Mouse (Mus musculus): ENCODE results near the gene Edn2. TPM values are rescaled to one million over a fixed set of nuclear protein-coding genes. Genes with fewer than 3 reads are reported as not detected.
A peak's percentile ranks its signal among the peaks of the same experiment; 100 is the strongest.

The Edn2 gene
- total and polyA plus RNA-seq, 2 experiments from 2014 or later, result 0.20 TPM; not detected in 1

GRCm38 (mm10) chr4:120184374-120184991 lies 23.5 kb downstream of the Edn2 start:
- Histone ChIP-seq H3K4me2 (ENCODE audit: low read depth, low read length) (no peak overlapping the region), H3K27me3 (ENCODE audit: control insufficient read depth, insufficient read depth, low read length) (peaks cover 9% of the 10 kb centered on the region; the same call in 1 of the 2 replicates), H3K4me1 (ENCODE audit: control insufficient read depth, insufficient read depth) (no peaks in the 10 kb centered on the region), H3K9me3 (replicated peaks; ENCODE audit: control insufficient read depth, low read length) (no peaks in the 10 kb centered on the region), H3K4me3 (ENCODE audit: low read depth, low read length) (no peak overlapping the region), H3K9ac (replicated peaks; ENCODE audit: low read depth, low read length) (no peak overlapping the region), H3K36me3 (replicated peaks; ENCODE audit: control insufficient read depth, insufficient read depth, low read length) (no peaks in the 10 kb centered on the region), H3K27ac (ENCODE audit: low read depth) (no peak overlapping the region)
- DNase-seq (ENCODE audit: low spot score) (no peak), ATAC-seq (ENCODE audit: insufficient read depth, low read depth) (no peak)
- TF ChIP-seq EP300 (IDR thresholded peaks at IDR 0.05; ENCODE audit: low read depth), result no peak
- no peak for TF ChIP-seq CTCF (IDR thresholded peaks at IDR 0.05; ENCODE audit: low read depth)
- WGBS, result 18% methylated on average over 5 of the region's 5 CpGs

DNA sequence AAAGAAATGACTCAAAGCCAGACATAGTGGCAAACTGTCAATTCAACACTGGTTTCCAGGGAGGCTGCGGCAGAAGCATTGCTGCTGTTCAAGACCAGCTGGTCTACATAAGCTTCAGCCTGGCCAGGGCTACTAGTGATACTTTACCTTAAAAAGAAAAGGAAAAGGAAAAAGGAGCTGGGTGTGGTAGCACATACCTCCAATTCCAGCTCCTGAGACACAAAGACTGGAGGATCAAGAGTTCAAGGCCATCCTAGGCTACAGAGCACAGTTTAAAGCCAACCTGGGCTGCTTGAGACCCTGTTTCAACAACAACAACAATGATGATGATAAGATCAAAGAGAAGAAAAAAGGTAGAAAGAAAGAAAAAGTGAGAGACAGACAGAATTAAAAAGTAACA lies 25.4 kb downstream of the Edn2 start:
- H3K4me1 ChIP-seq (ENCODE audit: control insufficient read depth, insufficient read depth), result no peaks in the 10 kb centered on the region
- 97% methylated on average over 1 of the region's 1 CpGs for WGBS
- no peak overlapping the region for H3K4me3 ChIP-seq (ENCODE audit: low read depth, low read length)
- peaks cover 12% of the 10 kb centered on the region; the same call in 1 of the 2 replicates for H3K27me3 ChIP-seq (ENCODE audit: control insufficient read depth, insufficient read depth, low read length)
- H3K4me2 ChIP-seq (ENCODE audit: low read depth, low read length), result no peak overlapping the region
- no peak for DNase-seq (ENCODE audit: low spot score)
- TF ChIP-seq CTCF (IDR thresholded peaks at IDR 0.05; ENCODE audit: low read depth) (no peak), EP300 (IDR thresholded peaks at IDR 0.05; ENCODE audit: low read depth) (no peak)
- no peaks in the 10 kb centered on the region for H3K9me3 ChIP-seq (replicated peaks; ENCODE audit: control insufficient read depth, low read length)
- H3K27ac ChIP-seq (ENCODE audit: low read depth), result no peak overlapping the region
- no peak for ATAC-seq (ENCODE audit: insufficient read depth, low read depth)
- H3K9ac ChIP-seq (replicated peaks; ENCODE audit: low read depth, low read length), result no peak overlapping the region
- H3K36me3 ChIP-seq (replicated peaks; ENCODE audit: control insufficient read depth, insufficient read depth, low read length), result no peaks in the 10 kb centered on the region

- WGBS, result 3% methylated on average over 4 of the region's 4 CpGs
- no peaks in the 10 kb centered on the region for H3K9me3 ChIP-seq (replicated peaks; ENCODE audit: control insufficient read depth, low read length)
- H3K4me2 ChIP-seq (ENCODE audit: low read depth, low read length), result no peak overlapping the region
- H3K27ac ChIP-seq (ENCODE audit: low read depth), result no peak overlapping the region
- DNase-seq (ENCODE audit: low spot score), result no peak
- TF ChIP-seq EP300 (IDR thresholded peaks at IDR 0.05; ENCODE audit: low read depth) (no peak), CTCF (IDR thresholded peaks at IDR 0.05; ENCODE audit: low read depth) (peak; percentile 52)
- H3K27me3 ChIP-seq (ENCODE audit: control insufficient read depth, insufficient read depth, low read length), result peaks cover 12% of the 10 kb centered on the region; the same call in 1 of the 2 replicates
- no peak for ATAC-seq (ENCODE audit: insufficient read depth, low read depth)
- no peak overlapping the region for H3K9ac ChIP-seq (replicated peaks; ENCODE audit: low read depth, low read length)
- no peak overlapping the region for H3K4me3 ChIP-seq (ENCODE audit: low read depth, low read length)
- no peaks in the 10 kb centered on the region for H3K36me3 ChIP-seq (replicated peaks; ENCODE audit: control insufficient read depth, insufficient read depth, low read length)
- H3K4me1 ChIP-seq (ENCODE audit: control insufficient read depth, insufficient read depth), result no peaks in the 10 kb centered on the region
Measured at GRCm38 (mm10) chr4:120186934-120187333, 25.9 kb downstream of the Edn2 start.

DNA sequence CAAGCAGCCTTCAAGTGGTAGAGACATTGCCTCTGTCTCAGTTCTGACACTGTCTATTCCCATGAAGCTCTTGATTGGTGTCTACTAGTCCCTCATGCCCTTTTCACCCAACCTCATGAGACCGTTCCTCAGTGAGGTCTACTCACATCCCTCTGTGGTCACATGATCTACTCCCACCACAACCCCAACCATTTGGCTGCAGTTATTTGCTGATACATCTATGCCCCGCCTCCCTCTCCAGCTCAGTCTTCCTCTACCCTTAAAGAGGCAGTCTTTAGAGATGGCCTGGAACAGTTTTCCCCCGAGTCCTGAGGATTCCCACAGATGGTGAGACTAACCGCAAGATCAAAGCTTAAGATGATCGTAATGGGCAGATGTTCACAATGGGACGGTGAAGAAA lies 27.2 kb downstream of the Edn2 start:
- H3K9ac ChIP-seq (replicated peaks; ENCODE audit: low read depth, low read length), result no peak overlapping the region
- no peaks in the 10 kb centered on the region for H3K4me1 ChIP-seq (ENCODE audit: control insufficient read depth, insufficient read depth)
- WGBS, result 81% methylated on average over 6 of the region's 6 CpGs
- no peak for DNase-seq (ENCODE audit: low spot score)
- H3K27ac ChIP-seq (ENCODE audit: low read depth), result no peak overlapping the region
- peaks cover 12% of the 10 kb centered on the region; the same call in 1 of the 2 replicates for H3K27me3 ChIP-seq (ENCODE audit: control insufficient read depth, insufficient read depth, low read length)
- no peak overlapping the region for H3K4me3 ChIP-seq (ENCODE audit: low read depth, low read length)
- H3K4me2 ChIP-seq (ENCODE audit: low read depth, low read length), result no peak overlapping the region
- no peaks in the 10 kb centered on the region for H3K9me3 ChIP-seq (replicated peaks; ENCODE audit: control insufficient read depth, low read length)
- TF ChIP-seq EP300 (IDR thresholded peaks at IDR 0.05; ENCODE audit: low read depth) (no peak), CTCF (IDR thresholded peaks at IDR 0.05; ENCODE audit: low read depth) (no peak)
- H3K36me3 ChIP-seq (replicated peaks; ENCODE audit: control insufficient read depth, insufficient read depth, low read length), result no peaks in the 10 kb centered on the region
- no peak for ATAC-seq (ENCODE audit: insufficient read depth, low read depth)

DNA sequence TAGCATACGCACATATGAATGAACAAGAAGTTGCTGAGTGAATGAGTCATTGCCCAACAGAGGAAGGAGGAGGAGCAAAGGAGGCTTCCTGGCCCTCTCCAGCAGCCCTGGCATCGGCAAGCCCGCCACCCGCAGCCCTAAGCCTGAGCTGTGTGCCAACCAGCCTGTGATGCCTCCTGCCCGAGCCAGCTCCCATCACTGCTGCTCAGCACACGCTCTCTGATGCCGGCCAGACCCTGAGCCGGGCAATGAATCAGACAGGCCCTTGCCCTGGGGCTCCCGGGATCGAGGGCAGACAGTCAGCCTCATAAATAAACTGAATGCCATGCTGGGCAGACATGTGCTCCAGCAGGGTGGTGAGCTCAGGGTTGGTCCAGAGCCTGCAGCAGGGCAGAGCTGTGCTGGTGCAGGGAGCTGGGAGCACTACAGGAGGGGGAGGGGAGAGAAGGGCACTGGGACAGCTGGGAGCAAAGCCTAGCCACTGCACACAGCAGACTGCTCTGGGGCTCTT lies 27.7 kb downstream of the Edn2 start:
- Histone ChIP-seq H3K36me3 (replicated peaks; ENCODE audit: control insufficient read depth, insufficient read depth, low read length) (no peaks in the 10 kb centered on the region), H3K4me1 (ENCODE audit: control insufficient read depth, insufficient read depth) (no peaks in the 10 kb centered on the region), H3K9me3 (replicated peaks; ENCODE audit: control insufficient read depth, low read length) (no peaks in the 10 kb centered on the region), H3K4me3 (ENCODE audit: low read depth, low read length) (no peak overlapping the region), H3K9ac (replicated peaks; ENCODE audit: low read depth, low read length) (no peak overlapping the region), H3K27ac (ENCODE audit: low read depth) (no peak overlapping the region), H3K4me2 (ENCODE audit: low read depth, low read length) (no peak overlapping the region), H3K27me3 (ENCODE audit: control insufficient read depth, insufficient read depth, low read length) (peaks cover 10% of the 10 kb centered on the region; the same call in 1 of the 2 replicates)
- no peak for TF ChIP-seq CTCF (IDR thresholded peaks at IDR 0.05; ENCODE audit: low read depth)
- no peak for TF ChIP-seq EP300 (IDR thresholded peaks at IDR 0.05; ENCODE audit: low read depth)
- ATAC-seq (ENCODE audit: insufficient read depth, low read depth), result peak; percentile 30; the same call in 1 of the 2 replicates
- no peak for DNase-seq (ENCODE audit: low spot score)
- WGBS, result 64% methylated on average over 10 of the region's 10 CpGs

Data from heart, postnatal 0 days (tissue).